Mouse (Mus musculus) megakaryocyte, embryonic 14.5 days (primary cell): Measurements from ENCODE around the gene Tbx2.

Experiments used
- FLI1 ChIP-seq: IDR thresholded peaks from 2 replicates; pipeline ENCODE4 v1.6.1; 2012; ENCODE audit warnings: low read length, inconsistent platforms, mixed read lengths
- GATA1 ChIP-seq: IDR thresholded peaks from 3 replicates; pipeline ENCODE4 v1.6.1; 2012; ENCODE audit warnings: mixed read lengths, low read length, inconsistent platforms, borderline replicate concordance

- TF ChIP-seq GATA1 = no peak
- no peak for TF ChIP-seq FLI1
These were observed 55.6 kb downstream of the Tbx2 start for GRCm38 (mm10) chr11:85887801-85888450.
